Mouse (Mus musculus): Measurements from ENCODE around the gene Angptl7. TPM values are rescaled to one million over a fixed set of nuclear protein-coding genes. Genes with fewer than 3 reads are reported as not detected.

The Angptl7 gene
- polyA plus RNA-seq, 1 experiment from 2014 or later, result 0.15 TPM

GRCm38 (mm10) chr4:148484511-148484910 lies 15.7 kb downstream of the Angptl7 start:
- no peaks in the 10 kb centered on the region for H3K27me3 ChIP-seq (replicated peaks; ENCODE audit: control insufficient read depth, insufficient read depth, low read length)
- H3K9ac ChIP-seq (ENCODE audit: low read length), result no peak overlapping the region
- WGBS, result 96% methylated on average over 12 of the region's 12 CpGs
- H3K4me3 ChIP-seq (ENCODE audit: low read depth, low read length), result no peak overlapping the region
- H3K27ac ChIP-seq (ENCODE audit: low read depth, low read length), result no peak overlapping the region
- H3K36me3 ChIP-seq (ENCODE audit: control insufficient read depth, insufficient read depth, low read length), result peaks cover 95% of the 10 kb centered on the region
- H3K9me3 ChIP-seq (replicated peaks; ENCODE audit: control insufficient read depth, low read length), result no peaks in the 10 kb centered on the region
- DNase-seq (ENCODE audit: low spot score) (no peak), ATAC-seq (no peak)
- H3K4me1 ChIP-seq (ENCODE audit: control insufficient read depth, insufficient read depth, low read length), result no peaks in the 10 kb centered on the region
- no peak overlapping the region for H3K4me2 ChIP-seq (ENCODE audit: low read length)

- Histone ChIP-seq H3K9ac (ENCODE audit: low read length) (no peak overlapping the region), H3K4me2 (ENCODE audit: low read length) (no peak overlapping the region), H3K27ac (ENCODE audit: low read depth, low read length) (no peak overlapping the region), H3K27me3 (replicated peaks; ENCODE audit: control insufficient read depth, insufficient read depth, low read length) (no peaks in the 10 kb centered on the region), H3K9me3 (replicated peaks; ENCODE audit: control insufficient read depth, low read length) (no peaks in the 10 kb centered on the region), H3K4me3 (ENCODE audit: low read depth, low read length) (no peak overlapping the region), H3K4me1 (ENCODE audit: control insufficient read depth, insufficient read depth, low read length) (no peaks in the 10 kb centered on the region), H3K36me3 (ENCODE audit: control insufficient read depth, insufficient read depth, low read length) (peaks cover 92% of the 10 kb centered on the region)
- no peak for ATAC-seq
- no peak for DNase-seq (ENCODE audit: low spot score)
- 96% methylated on average over 2 of the region's 2 CpGs for WGBS
These were observed 18.6 kb downstream of the Angptl7 start for GRCm38 (mm10) chr4:148481557-148482168.

- no peak overlapping the region for H3K4me2 ChIP-seq (ENCODE audit: low read length)
- no peaks in the 10 kb centered on the region for H3K27me3 ChIP-seq (replicated peaks; ENCODE audit: control insufficient read depth, insufficient read depth, low read length)
- H3K36me3 ChIP-seq (ENCODE audit: control insufficient read depth, insufficient read depth, low read length), result peaks cover 92% of the 10 kb centered on the region
- DNase-seq (ENCODE audit: low spot score), result no peak
- WGBS, result 98% methylated on average over 2 of the region's 2 CpGs
- no peaks in the 10 kb centered on the region for H3K4me1 ChIP-seq (ENCODE audit: control insufficient read depth, insufficient read depth, low read length)
- no peaks in the 10 kb centered on the region for H3K9me3 ChIP-seq (replicated peaks; ENCODE audit: control insufficient read depth, low read length)
- no peak overlapping the region for H3K9ac ChIP-seq (ENCODE audit: low read length)
- no peak overlapping the region for H3K27ac ChIP-seq (ENCODE audit: low read depth, low read length)
- H3K4me3 ChIP-seq (ENCODE audit: low read depth, low read length), result no peak overlapping the region
- ATAC-seq, result no peak
These were observed 20.0 kb downstream of the Angptl7 start for GRCm38 (mm10) chr4:148480245-148480644.

- Histone ChIP-seq H3K4me3 (ENCODE audit: low read depth, low read length) (no peak overlapping the region), H3K27ac (ENCODE audit: low read depth, low read length) (no peak overlapping the region), H3K4me1 (ENCODE audit: control insufficient read depth, insufficient read depth, low read length) (no peaks in the 10 kb centered on the region), H3K4me2 (ENCODE audit: low read length) (no peak overlapping the region), H3K9ac (ENCODE audit: low read length) (no peak overlapping the region), H3K36me3 (ENCODE audit: control insufficient read depth, insufficient read depth, low read length) (peaks cover 94% of the 10 kb centered on the region), H3K9me3 (replicated peaks; ENCODE audit: control insufficient read depth, low read length) (no peaks in the 10 kb centered on the region), H3K27me3 (replicated peaks; ENCODE audit: control insufficient read depth, insufficient read depth, low read length) (no peaks in the 10 kb centered on the region)
- no peak for ATAC-seq
- DNase-seq (ENCODE audit: low spot score), result no peak
- WGBS, result 67% methylated on average over 5 of the region's 5 CpGs
These were observed 26.8 kb downstream of the Angptl7 start for GRCm38 (mm10) chr4:148473496-148473895.

- H3K9me3 ChIP-seq (replicated peaks; ENCODE audit: control insufficient read depth, low read length), result no peaks in the 10 kb centered on the region
- no peaks in the 10 kb centered on the region for H3K4me1 ChIP-seq (ENCODE audit: control insufficient read depth, insufficient read depth, low read length)
- H3K36me3 ChIP-seq (ENCODE audit: control insufficient read depth, insufficient read depth, low read length), result peaks cover 98% of the 10 kb centered on the region
- H3K4me3 ChIP-seq (ENCODE audit: low read depth, low read length), result no peak overlapping the region
- WGBS, result 92% methylated on average over 8 of the region's 8 CpGs
- H3K9ac ChIP-seq (ENCODE audit: low read length), result no peak overlapping the region
- H3K4me2 ChIP-seq (ENCODE audit: low read length), result no peak overlapping the region
- no peak for DNase-seq (ENCODE audit: low spot score)
- no peak overlapping the region for H3K27ac ChIP-seq (ENCODE audit: low read depth, low read length)
- ATAC-seq, result no peak
- no peaks in the 10 kb centered on the region for H3K27me3 ChIP-seq (replicated peaks; ENCODE audit: control insufficient read depth, insufficient read depth, low read length)
These were observed 27.7 kb downstream of the Angptl7 start for GRCm38 (mm10) chr4:148472436-148473174.

- no peak overlapping the region for H3K4me2 ChIP-seq (ENCODE audit: low read length)
- no peak overlapping the region for H3K4me3 ChIP-seq (ENCODE audit: low read depth, low read length)
- no peaks in the 10 kb centered on the region for H3K9me3 ChIP-seq (replicated peaks; ENCODE audit: control insufficient read depth, low read length)
- H3K36me3 ChIP-seq (ENCODE audit: control insufficient read depth, insufficient read depth, low read length), result peaks cover 95% of the 10 kb centered on the region
- no peak overlapping the region for H3K27ac ChIP-seq (ENCODE audit: low read depth, low read length)
- no peaks in the 10 kb centered on the region for H3K27me3 ChIP-seq (replicated peaks; ENCODE audit: control insufficient read depth, insufficient read depth, low read length)
- DNase-seq (ENCODE audit: low spot score), result no peak
- no peaks in the 10 kb centered on the region for H3K4me1 ChIP-seq (ENCODE audit: control insufficient read depth, insufficient read depth, low read length)
- ATAC-seq, result no peak
- WGBS, result 82% methylated on average over 10 of the region's 10 CpGs
- no peak overlapping the region for H3K9ac ChIP-seq (ENCODE audit: low read length)
These were observed 28.9 kb downstream of the Angptl7 start for GRCm38 (mm10) chr4:148471363-148471806.

- Histone ChIP-seq H3K27me3 (replicated peaks; ENCODE audit: control insufficient read depth, insufficient read depth, low read length) (no peaks in the 10 kb centered on the region), H3K36me3 (ENCODE audit: control insufficient read depth, insufficient read depth, low read length) (peaks cover 95% of the 10 kb centered on the region), H3K9me3 (replicated peaks; ENCODE audit: control insufficient read depth, low read length) (no peaks in the 10 kb centered on the region), H3K4me2 (ENCODE audit: low read length) (no peak overlapping the region), H3K9ac (ENCODE audit: low read length) (no peak overlapping the region), H3K27ac (ENCODE audit: low read depth, low read length) (no peak overlapping the region), H3K4me3 (ENCODE audit: low read depth, low read length) (no peak overlapping the region), H3K4me1 (ENCODE audit: control insufficient read depth, insufficient read depth, low read length) (no peaks in the 10 kb centered on the region)
- DNase-seq (ENCODE audit: low spot score) (no peak), ATAC-seq (no peak)
- WGBS, result 90% methylated on average over 11 of the region's 11 CpGs
These were observed 30.6 kb downstream of the Angptl7 start for GRCm38 (mm10) chr4:148469487-148470252.

GRCm38 (mm10) chr4:148468396-148468795 lies 31.9 kb downstream of the Angptl7 start:
- no peak overlapping the region for H3K4me2 ChIP-seq (ENCODE audit: low read length)
- DNase-seq (ENCODE audit: low spot score), result no peak
- no peaks in the 10 kb centered on the region for H3K9me3 ChIP-seq (replicated peaks; ENCODE audit: control insufficient read depth, low read length)
- no peak overlapping the region for H3K9ac ChIP-seq (ENCODE audit: low read length)
- no peaks in the 10 kb centered on the region for H3K27me3 ChIP-seq (replicated peaks; ENCODE audit: control insufficient read depth, insufficient read depth, low read length)
- ATAC-seq, result no peak
- no peaks in the 10 kb centered on the region for H3K4me1 ChIP-seq (ENCODE audit: control insufficient read depth, insufficient read depth, low read length)
- H3K36me3 ChIP-seq (ENCODE audit: control insufficient read depth, insufficient read depth, low read length), result peaks cover 97% of the 10 kb centered on the region
- no peak overlapping the region for H3K4me3 ChIP-seq (ENCODE audit: low read depth, low read length)
- H3K27ac ChIP-seq (ENCODE audit: low read depth, low read length), result no peak overlapping the region
- WGBS, result 88% methylated on average over 10 of the region's 10 CpGs

Data from forebrain, embryonic 14.5 days (tissue).